Mouse (Mus musculus) liver, adult 2 months (tissue): ENCODE measurements at regions not wholly inside any gene's neighbourhood (a gene's known extent, or its start where the extent isn't known, plus 50 kb on each side); places are given as distances from the start of the nearest gene placed in this dataset.

Experiments used
- CTCF ChIP-seq: fragments of 200-500 bp; IDR thresholded peaks from 2 replicates; pipeline ENCODE4 v1.5.1; 2011; ENCODE audit warnings: low read depth, low read length, control low read depth
- POLR2A ChIP-seq: fragments of 200-500 bp; IDR thresholded peaks from 2 replicates; pipeline ENCODE4 v1.6.1; 2011; ENCODE audit warnings: low read length, control low read depth; ENCODE audit not compliant: insufficient read depth; ENCODE audit errors: extremely low read depth

GRCm38 (mm10) chr15:35229614-35230013 is 871.9 kb upstream of the 9430069I07Rik start:
- peak; percentile 57 for TF ChIP-seq CTCF
- no peak for TF ChIP-seq POLR2A
